Mouse (Mus musculus) megakaryocyte-erythroid progenitor cell, adult 5 weeks (primary cell): ENCODE results near the gene Olfr390. TPM values are rescaled to one million over a fixed set of nuclear protein-coding genes. Genes with fewer than 3 reads are reported as not detected.

Source experiments
- polyA plus RNA-seq: library from polyadenylated mRNA; stranded (reverse); fragments of >175 nt; gene quantifications from 2 replicates; pipeline ENCODE4 v1.2.3, GENCODE M21; 2012

Gene Olfr390
- polyA plus RNA-seq: not detected in 2 replicates

GRCm38 (mm10) chr11:73782664-73783063, at the start of gene Olfr390:
Olfr390 (plus strand) TSS chr11:73782964.

GRCm38 (mm10) chr11:73780613-73781012, 2.2 kb upstream of the Olfr390 start, which contains the start of gene Olfr389:
Olfr389 (minus strand) TSS chr11:73780713.

GRCm38 (mm10) chr11:73802952-73803351, 20.2 kb downstream of the Olfr390 start, which contains the start of gene Olfr391-ps:
Olfr391-ps (minus strand) TSS chr11:73803052.

GRCm38 (mm10) chr11:73816949-73817348, 34.2 kb downstream of the Olfr390 start, which contains the start of gene Olfr392:
Olfr392 (minus strand) TSS chr11:73817049.

Other genes with a start within 250 kb of the Olfr390 start
- gene Olfr385, start 190.0 kb upstream of the Olfr390 start, polyA plus RNA-seq: not detected in 2 replicates
- not detected in 2 replicates for gene Olfr384, start 184.4 kb upstream of the Olfr390 start, polyA plus RNA-seq
- gene Zfp735, start 94.2 kb upstream of the Olfr390 start, polyA plus RNA-seq: not detected in 2 replicates
- gene Olfr389, start 2.3 kb upstream of the Olfr390 start, polyA plus RNA-seq: not detected in 2 replicates
- not detected in 2 replicates for gene Olfr391-ps, start 20.1 kb downstream of the Olfr390 start, polyA plus RNA-seq
- gene Olfr392, start 34.1 kb downstream of the Olfr390 start, polyA plus RNA-seq: not detected in 2 replicates
- not detected in 2 replicates for gene Olfr393, start 68.5 kb downstream of the Olfr390 start, polyA plus RNA-seq
- not detected in 2 replicates for gene Olfr394, start 107.8 kb downstream of the Olfr390 start, polyA plus RNA-seq
- not detected in 2 replicates for gene Olfr395, start 126.3 kb downstream of the Olfr390 start, polyA plus RNA-seq
- not detected in 2 replicates for gene Olfr23, start 153.7 kb downstream of the Olfr390 start, polyA plus RNA-seq
- not detected in 2 replicates for gene Olfr397, start 177.9 kb downstream of the Olfr390 start, polyA plus RNA-seq
- 0.02 TPM in 1 of 2 replicates, not detected in the other for gene Olfr398, start 207.4 kb downstream of the Olfr390 start, polyA plus RNA-seq